Mouse (Mus musculus) hindbrain, postnatal 0 days (tissue): ENCODE measurements around the gene Vmn2r24. TPM values are rescaled to one million over a fixed set of nuclear protein-coding genes. Genes with fewer than 3 reads are reported as not detected.
"Not testable (repeated sequence)": the region's sequence is repeated elsewhere in the genome, so short reads cannot be mapped to it uniquely, and the experiment has no call there.

Source experiments
- ATAC-seq: fragments of 200-750 bp; cut with Nextera tagmentation; 2 replicates; pipeline ENCODE4 v1.8.0; 2017; ENCODE audit warnings: mild to moderate bottlenecking, moderate TSS enrichment, moderate library complexity
- DNase-seq: peaks from one replicate; pipeline ENCODE4 v3.0.0-alpha.2; 2015; ENCODE audit warnings: low spot score
- H3K27ac ChIP-seq: fragments of 300-500 bp; sonication (generic); 2 replicates; pipeline ENCODE4 v1.5.1; 2014; ENCODE audit warnings: mild to moderate bottlenecking
- H3K27me3 ChIP-seq: fragments of 300-500 bp; sonication (generic); 2 replicates; pipeline ENCODE4 v1.6.1; 2014; ENCODE audit warnings: low read length, mixed read lengths; ENCODE audit not compliant: insufficient read depth
- H3K36me3 ChIP-seq: fragments of 300-500 bp; sonication (generic); 2 replicates; pipeline ENCODE4 v1.6.1; 2014; ENCODE audit warnings: low read length, mixed read lengths; ENCODE audit not compliant: insufficient read depth
- H3K4me1 ChIP-seq: fragments of 300-500 bp; sonication (generic); 2 replicates; pipeline ENCODE4 v1.6.1; 2014; ENCODE audit warnings: antibody characterized with exemption, low read length, mixed read lengths; ENCODE audit not compliant: insufficient read depth
- H3K4me2 ChIP-seq: fragments of 300-500 bp; sonication (generic); 2 replicates; pipeline ENCODE4 v1.6.1; 2014; ENCODE audit warnings: low read depth, mild to moderate bottlenecking, low read length, moderate library complexity, mixed read lengths
- H3K4me3 ChIP-seq: fragments of 300-500 bp; sonication (generic); 2 replicates; pipeline ENCODE4 v1.5.1; 2014; ENCODE audit warnings: low read length
- H3K9ac ChIP-seq: fragments of 300-500 bp; sonication (generic); replicated peaks from 2 replicates; pipeline ENCODE4 v1.6.1; 2014; ENCODE audit warnings: mild to moderate bottlenecking, low read length, moderate library complexity, mixed read lengths
- H3K9me3 ChIP-seq: fragments of 300-500 bp; sonication (generic); 2 replicates; pipeline ENCODE4 v1.6.1; 2016; ENCODE audit warnings: low read length, mixed read lengths
- CTCF ChIP-seq: IDR thresholded peaks from 2 replicates; pipeline ENCODE4 v1.5.1; 2016; ENCODE audit warnings: antibody characterized with exemption, control low read depth, low read depth
- WGBS: fragments of 180-500 bp; shearing (Covaris S2); extraction: QIAGEN DNeasy Blood & Tissue Kit; methylation state at CpG from one replicate; pipeline ENCODE4 v1.1.7; 2014; 5-methylcytosine and 5-hydroxymethylcytosine counted together
- polyA plus RNA-seq: library from polyadenylated mRNA; unstranded; fragments of >200 nt; fragmentation: Nextera tagmentation; extraction: Ambion mirVana; gene quantifications from 2 replicates; pipeline ENCODE4 v1.2.1, GENCODE M21; 2015
- total RNA-seq: library from RNA; depleted of rRNA; stranded (reverse); fragments of >200 nt; gene quantifications from 2 replicates; pipeline ENCODE4 v1.2.3, GENCODE M21; 2014; rRNA removed

Vmn2r24 gene
- total RNA-seq (not detected in 2 replicates), polyA plus RNA-seq (not detected in 2 replicates)

DNA sequence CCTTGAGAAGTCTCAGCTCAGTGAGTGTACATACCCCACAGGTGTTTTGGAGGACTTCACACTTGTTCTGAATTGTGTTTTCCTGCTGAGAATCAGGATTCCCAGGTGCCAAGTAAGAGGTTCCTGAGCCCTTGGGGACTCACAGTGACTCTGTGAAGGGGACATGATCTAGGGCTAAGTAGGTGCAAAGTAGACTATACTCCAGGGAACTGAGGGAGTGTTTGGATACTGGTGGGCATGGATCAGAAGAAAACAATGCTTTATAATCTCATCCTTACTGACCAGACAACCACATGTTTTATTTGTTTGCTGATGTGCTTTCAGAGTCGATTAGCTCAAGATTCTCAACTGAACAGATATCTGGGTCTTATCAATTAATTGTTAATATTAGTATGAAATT, at the start of gene Vmn2r24:
TSS of gene Vmn2r24 (plus strand) at position 301 of the 400 bp plus-strand sequence.
- H3K4me2 ChIP-seq: no peak within 1 kb of the TSS
- WGBS: 78% methylated on average over 1 of the region's 1 CpGs
- no peaks in the 10 kb centered on the region for H3K36me3 ChIP-seq
- H3K4me1 ChIP-seq: no peaks in the 10 kb centered on the region
- DNase-seq (no peak), ATAC-seq (no peak)
- no peak for TF ChIP-seq CTCF
- no peak within 1 kb of the TSS for H3K27ac ChIP-seq
- no peaks in the 10 kb centered on the region for H3K27me3 ChIP-seq
- H3K4me3 ChIP-seq: no peak within 1 kb of the TSS
- H3K9me3 ChIP-seq: no peaks in the 10 kb centered on the region
- H3K9ac ChIP-seq: no peak within 1 kb of the TSS

DNA sequence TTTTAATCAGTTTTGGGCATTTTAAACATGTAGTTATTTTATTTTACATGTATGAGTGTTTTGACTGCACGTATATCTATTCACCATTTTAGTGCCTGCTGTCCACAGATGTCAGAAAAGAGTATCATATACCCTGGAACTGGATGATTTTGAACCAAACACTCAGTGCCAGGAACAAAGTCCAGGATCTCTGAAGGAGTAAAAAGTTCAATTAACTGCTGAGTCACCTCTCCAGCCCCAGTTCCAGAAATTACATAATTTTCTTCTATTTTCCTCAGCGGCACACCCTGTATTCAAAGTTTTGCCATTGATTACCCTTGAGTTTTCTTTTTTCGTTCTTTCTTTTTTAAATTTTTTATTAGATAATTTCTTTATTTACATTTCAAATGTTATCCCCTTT, 8.6 kb upstream of the Vmn2r24 start:
- Histone ChIP-seq H3K4me1 (no peaks in the 10 kb centered on the region), H3K27me3 (no peaks in the 10 kb centered on the region), H3K9me3 (no peaks in the 10 kb centered on the region), H3K27ac (no peak overlapping the region), H3K4me2 (no peak overlapping the region), H3K36me3 (no peaks in the 10 kb centered on the region), H3K4me3 (no peak overlapping the region), H3K9ac (no peak overlapping the region)
- ATAC-seq (no peak), DNase-seq (no peak)
- TF ChIP-seq CTCF: no peak
- WGBS: 88% methylated on average over 3 of the region's 3 CpGs

DNA sequence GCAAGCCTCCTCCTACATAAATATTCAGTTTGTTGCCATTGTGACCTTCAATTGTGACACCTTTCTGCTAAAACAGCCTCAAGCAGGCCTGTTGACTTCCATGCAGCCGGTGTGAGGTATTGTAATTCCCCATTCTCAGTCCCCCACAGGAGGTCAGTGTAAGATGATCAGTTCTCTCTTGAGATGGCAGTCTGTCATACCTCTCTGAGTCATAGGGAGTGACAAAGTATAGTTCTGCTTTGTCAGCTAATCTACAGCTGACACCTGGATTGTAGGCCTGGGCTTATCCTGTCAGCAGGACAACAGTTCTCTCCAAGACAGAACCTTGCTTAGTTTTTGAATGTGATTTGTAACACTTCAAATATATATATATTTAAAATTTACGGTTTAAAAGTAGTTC, 6.2 kb downstream of the Vmn2r24 start:
- H3K27ac ChIP-seq: no peak overlapping the region
- no peak for ATAC-seq
- no peak for DNase-seq
- no peak for TF ChIP-seq CTCF
- no peak overlapping the region for H3K4me3 ChIP-seq
- H3K4me1 ChIP-seq: no peaks in the 10 kb centered on the region
- no peaks in the 10 kb centered on the region for H3K9me3 ChIP-seq
- no peaks in the 10 kb centered on the region for H3K27me3 ChIP-seq
- 67% methylated on average over 2 of the region's 2 CpGs for WGBS
- no peak overlapping the region for H3K9ac ChIP-seq
- no peaks in the 10 kb centered on the region for H3K36me3 ChIP-seq
- no peak overlapping the region for H3K4me2 ChIP-seq

DNA sequence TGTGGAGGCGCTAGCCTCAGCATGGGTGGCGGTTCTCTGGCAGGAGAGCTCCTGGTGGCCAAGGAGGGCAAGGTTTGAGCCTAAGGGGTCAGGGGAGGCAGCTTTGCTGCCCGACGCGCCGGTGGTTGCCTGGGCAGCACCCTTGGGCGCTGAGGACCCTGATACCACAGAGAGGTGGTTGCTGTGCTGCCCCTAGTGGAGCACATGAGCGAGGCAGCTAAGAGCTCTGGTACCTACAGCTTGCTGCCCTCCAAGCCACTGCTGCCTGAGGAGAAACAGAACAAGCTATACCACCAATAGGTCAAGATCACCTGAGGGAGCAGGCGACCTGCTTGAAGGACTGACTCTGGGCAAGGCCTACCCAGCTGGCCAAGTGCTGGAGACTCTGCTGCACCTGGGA, 15.1 kb downstream of the Vmn2r24 start:
- ATAC-seq (no peak), DNase-seq (no peak)
- 32% methylated on average over 9 of the region's 9 CpGs for WGBS
- no peak overlapping the region for H3K4me2 ChIP-seq
- no peak overlapping the region for H3K4me3 ChIP-seq
- no peaks in the 10 kb centered on the region for H3K9me3 ChIP-seq
- no peaks in the 10 kb centered on the region for H3K36me3 ChIP-seq
- no peak for TF ChIP-seq CTCF
- no peaks in the 10 kb centered on the region for H3K4me1 ChIP-seq
- H3K9ac ChIP-seq: no peak overlapping the region
- H3K27me3 ChIP-seq: no peaks in the 10 kb centered on the region
- no peak overlapping the region for H3K27ac ChIP-seq

DNA sequence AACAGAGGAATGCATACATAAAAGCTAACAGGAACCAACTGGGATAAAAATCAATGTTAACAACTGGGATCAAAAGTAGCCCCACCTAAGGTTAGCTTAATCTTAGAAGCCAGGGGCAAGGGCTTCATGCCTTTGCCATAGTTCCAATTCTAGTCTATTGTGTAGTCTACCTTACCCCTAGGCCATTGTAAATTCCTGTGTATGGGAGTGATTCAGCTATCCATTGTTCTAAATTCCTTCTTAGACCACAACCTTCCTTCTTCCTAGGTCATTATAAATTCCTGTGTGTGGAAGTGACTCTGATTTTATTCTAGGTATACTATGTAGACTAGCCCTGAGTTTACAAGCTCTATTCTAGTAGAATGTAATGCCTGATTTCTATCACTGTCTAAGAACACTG, 31.6 kb downstream of the Vmn2r24 start:
- not testable (repeated sequence) for H3K4me3 ChIP-seq, H3K36me3 ChIP-seq, ATAC-seq, H3K4me2 ChIP-seq, H3K4me1 ChIP-seq, H3K9ac ChIP-seq, H3K27ac ChIP-seq, DNase-seq, H3K27me3 ChIP-seq, H3K9me3 ChIP-seq

DNA sequence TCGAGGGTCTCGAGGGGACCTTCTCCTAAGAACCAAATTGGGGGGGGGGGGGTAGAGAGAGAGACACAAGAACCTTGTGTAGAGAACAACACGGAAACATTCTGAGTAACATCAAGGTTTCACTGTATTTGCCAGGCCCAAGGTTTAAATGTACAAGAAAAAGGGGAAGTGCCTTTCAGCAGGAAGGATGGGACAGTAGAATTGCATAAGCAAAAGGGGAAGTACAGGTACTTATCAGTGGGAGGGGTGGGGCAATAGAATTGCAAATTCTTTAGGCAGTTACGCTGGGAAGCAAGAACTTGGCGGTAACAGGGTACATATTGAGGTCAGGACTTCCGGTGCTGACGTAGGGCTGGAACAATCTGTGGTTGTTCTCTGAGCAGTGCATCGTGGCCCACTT, 41.3 kb downstream of the Vmn2r24 start:
- WGBS: 79% methylated on average over 8 of the region's 8 CpGs
- no peaks in the 10 kb centered on the region for H3K4me1 ChIP-seq
- H3K4me3 ChIP-seq: no peak overlapping the region
- TF ChIP-seq CTCF: no peak
- no peak overlapping the region for H3K9ac ChIP-seq
- no peak for ATAC-seq
- no peaks in the 10 kb centered on the region for H3K9me3 ChIP-seq
- no peaks in the 10 kb centered on the region for H3K36me3 ChIP-seq
- H3K27me3 ChIP-seq: no peaks in the 10 kb centered on the region
- H3K4me2 ChIP-seq: no peak overlapping the region
- no peak overlapping the region for H3K27ac ChIP-seq
- DNase-seq: no peak

DNA sequence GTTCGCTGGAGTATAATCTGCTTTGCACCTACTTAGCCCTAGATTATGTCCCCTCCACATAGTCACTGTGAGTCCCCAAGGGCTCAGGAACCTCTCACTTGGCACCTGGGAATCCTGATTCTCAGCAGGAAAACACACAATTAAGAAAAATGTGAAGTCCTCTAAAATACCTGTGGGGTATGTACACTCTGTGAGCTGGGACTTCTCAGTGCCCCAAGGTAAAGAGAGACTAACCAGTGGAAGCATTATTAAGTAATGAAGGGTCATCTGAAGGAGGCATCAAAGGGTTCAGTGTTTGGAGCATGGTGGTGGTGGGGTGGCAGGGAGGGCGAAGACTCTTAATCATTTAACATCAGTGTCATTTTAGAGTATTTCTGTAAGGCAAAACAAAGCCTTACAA, 74.7 kb downstream of the Vmn2r24 start, which contains the start of gene Vmn2r25:
TSS of gene Vmn2r25 (minus strand) at position 101 of the 400 bp plus-strand sequence.
- H3K4me1 ChIP-seq, H3K4me2 ChIP-seq, H3K36me3 ChIP-seq, H3K4me3 ChIP-seq, ATAC-seq, H3K9ac ChIP-seq, H3K27ac ChIP-seq, DNase-seq, H3K9me3 ChIP-seq, H3K27me3 ChIP-seq: not testable (repeated sequence)
- 66% methylated on average over 2 of the region's 2 CpGs for WGBS

Other genes starting within 250 kb of the Vmn2r24 start
- not detected in 2 replicates for gene Vmn2r21, start 245.5 kb upstream of the Vmn2r24 start, total RNA-seq
- gene Vmn2r21, start 245.5 kb upstream of the Vmn2r24 start, polyA plus RNA-seq: not detected in 2 replicates
- gene Vmn2r22, start 128.2 kb upstream of the Vmn2r24 start, total RNA-seq: not detected in 2 replicates
- not detected in 2 replicates for gene Vmn2r22, start 128.2 kb upstream of the Vmn2r24 start, polyA plus RNA-seq
- not detected in 2 replicates for gene Vmn2r23, start 76.2 kb upstream of the Vmn2r24 start, total RNA-seq
- not detected in 2 replicates for gene Vmn2r23, start 76.2 kb upstream of the Vmn2r24 start, polyA plus RNA-seq
- gene Vmn2r25, start 74.6 kb downstream of the Vmn2r24 start, total RNA-seq: not detected in 2 replicates
- gene Vmn2r25, start 74.6 kb downstream of the Vmn2r24 start, polyA plus RNA-seq: not detected in 2 replicates
- gene Vmn2r26, start 245.7 kb downstream of the Vmn2r24 start, total RNA-seq: not detected in 2 replicates
- gene Vmn2r26, start 245.7 kb downstream of the Vmn2r24 start, polyA plus RNA-seq: not detected in 2 replicates